Mouse (Mus musculus) kidney, embryonic 16.5 days (tissue): Measurements from ENCODE around the gene Mdc1. TPM values are rescaled to one million over a fixed set of nuclear protein-coding genes. Genes with fewer than 3 reads are reported as not detected.

Experiments used
- ATAC-seq: fragments of 200-750 bp; cut with Nextera tagmentation; 2 replicates; pipeline ENCODE4 v1.8.0; 2017; ENCODE audit warnings: moderate TSS enrichment; ENCODE audit not compliant: low FRiP score, low TSS enrichment
- H3K27ac ChIP-seq: fragments of 300-500 bp; sonication (generic); 2 replicates; pipeline ENCODE4 v1.5.1; 2014; ENCODE audit warnings: low read length
- H3K27me3 ChIP-seq: fragments of 300-500 bp; sonication (generic); 2 replicates; pipeline ENCODE4 v1.6.1; 2014; ENCODE audit warnings: low read length, control low read depth, mixed read lengths; ENCODE audit not compliant: insufficient read depth
- H3K36me3 ChIP-seq: fragments of 300-500 bp; sonication (generic); 2 replicates; pipeline ENCODE4 v1.6.1; 2014; ENCODE audit warnings: low read length, control low read depth, mixed read lengths; ENCODE audit not compliant: insufficient read depth
- H3K4me1 ChIP-seq: fragments of 300-500 bp; sonication (generic); 2 replicates; pipeline ENCODE4 v1.6.1; 2014; ENCODE audit warnings: low read length, control low read depth, mixed read lengths; ENCODE audit not compliant: insufficient read depth
- H3K4me2 ChIP-seq: fragments of 300-500 bp; sonication (generic); replicated peaks from 2 replicates; pipeline ENCODE4 v1.6.1; 2014; ENCODE audit warnings: low read depth, low read length
- H3K4me3 ChIP-seq: fragments of 300-500 bp; sonication (generic); 2 replicates; pipeline ENCODE4 v1.5.1; 2014; ENCODE audit warnings: mild to moderate bottlenecking, low read length
- H3K9ac ChIP-seq: fragments of 300-500 bp; sonication (generic); replicated peaks from 2 replicates; pipeline ENCODE4 v1.6.1; 2014; ENCODE audit warnings: low read length
- H3K9me3 ChIP-seq: fragments of 300-500 bp; sonication (generic); 2 replicates; pipeline ENCODE4 v1.6.1; 2016; ENCODE audit warnings: low read length, control low read depth
- WGBS: fragments of 180-500 bp; shearing (Covaris S2); extraction: QIAGEN DNeasy Blood & Tissue Kit; methylation state at CpG from one replicate; pipeline ENCODE4 v1.1.7; 2014; 5-methylcytosine and 5-hydroxymethylcytosine counted together
- microRNA-seq: library from miRNA; unstranded; fragments of <30 nt; microRNA quantifications from one replicate; pipeline ENCODE4, GENCODE M21; 2016
- polyA plus RNA-seq: library from polyadenylated mRNA; unstranded; fragments of >200 nt; fragmentation: Nextera tagmentation; extraction: Ambion mirVana; gene quantifications from 2 replicates; pipeline ENCODE4 v1.2.1, GENCODE M21; 2015

Mdc1 gene
- polyA plus RNA-seq, 1 experiment from 2014 or later, result 16.7 TPM

DNA sequence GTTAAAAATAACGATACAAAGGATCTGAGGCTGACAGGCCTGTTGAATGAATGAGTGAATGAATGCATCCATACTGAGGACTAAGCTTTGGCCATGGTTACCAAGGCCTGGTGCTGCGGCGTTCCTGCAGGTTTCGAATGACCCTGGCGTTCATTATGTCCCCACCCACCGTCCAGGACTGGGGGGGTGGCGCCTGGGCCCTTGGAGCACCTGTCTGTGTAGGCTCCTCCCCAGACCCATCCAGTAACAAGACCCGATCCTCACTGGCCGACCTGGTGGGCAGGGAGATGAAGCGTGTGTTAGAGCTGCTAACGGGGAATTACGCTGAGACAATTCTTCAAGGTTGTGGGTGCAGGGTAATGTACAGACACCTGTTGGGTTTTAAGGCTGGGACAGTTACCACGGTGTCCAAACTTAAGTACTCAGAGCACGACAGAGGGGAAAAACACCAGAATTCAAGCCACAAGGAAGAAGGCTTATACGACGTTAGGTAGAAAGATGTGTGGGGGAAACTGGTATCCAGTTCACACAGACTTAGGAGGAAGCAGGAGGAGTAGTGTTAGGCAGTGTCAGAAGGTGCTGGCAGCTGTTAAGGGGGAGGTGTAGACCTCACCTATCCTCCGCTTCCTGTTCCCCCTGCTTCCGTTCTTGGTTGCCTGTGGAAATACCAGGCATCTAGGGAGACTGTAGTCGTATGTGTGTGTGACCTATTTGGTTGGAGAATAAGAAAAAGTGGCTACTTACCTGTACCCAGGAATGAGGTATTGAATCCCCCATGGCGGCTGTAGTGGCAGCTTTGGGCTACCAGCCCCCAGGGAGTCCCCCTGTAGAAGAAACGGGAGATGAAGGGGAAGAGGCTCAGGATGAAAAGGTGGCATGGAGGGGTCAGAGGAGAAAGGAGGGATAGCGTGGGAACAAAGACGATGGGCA is 56.6 kb downstream of the Mdc1 start:
- H3K9me3 ChIP-seq, result no peaks in the 10 kb centered on the region
- peak; percentile 43 for ATAC-seq
- WGBS, result 41% methylated on average over 23 of the region's 23 CpGs
- peak overlapping the region; percentile 44 for H3K27ac ChIP-seq
- peak overlapping the region; percentile 46 for H3K4me2 ChIP-seq
- H3K9ac ChIP-seq, result peak overlapping the region; percentile 58
- H3K4me1 ChIP-seq, result peaks cover 21% of the 10 kb centered on the region
- no peaks in the 10 kb centered on the region for H3K27me3 ChIP-seq
- peak overlapping the region; percentile 65 for H3K4me3 ChIP-seq
- peaks cover 28% of the 10 kb centered on the region for H3K36me3 ChIP-seq

- peaks cover 16% of the 10 kb centered on the region for H3K4me1 ChIP-seq
- no peak overlapping the region for H3K4me2 ChIP-seq
- no peak overlapping the region for H3K27ac ChIP-seq
- no peak overlapping the region for H3K9ac ChIP-seq
- 89% methylated on average over 3 of the region's 3 CpGs for WGBS
- peaks cover 29% of the 10 kb centered on the region for H3K36me3 ChIP-seq
- H3K4me3 ChIP-seq, result no peak overlapping the region
- H3K27me3 ChIP-seq, result no peaks in the 10 kb centered on the region
- no peaks in the 10 kb centered on the region for H3K9me3 ChIP-seq
- ATAC-seq, result no peak
Observed at GRCm38 (mm10) chr17:35900636-35901035, 59.3 kb downstream of the Mdc1 start.

DNA sequence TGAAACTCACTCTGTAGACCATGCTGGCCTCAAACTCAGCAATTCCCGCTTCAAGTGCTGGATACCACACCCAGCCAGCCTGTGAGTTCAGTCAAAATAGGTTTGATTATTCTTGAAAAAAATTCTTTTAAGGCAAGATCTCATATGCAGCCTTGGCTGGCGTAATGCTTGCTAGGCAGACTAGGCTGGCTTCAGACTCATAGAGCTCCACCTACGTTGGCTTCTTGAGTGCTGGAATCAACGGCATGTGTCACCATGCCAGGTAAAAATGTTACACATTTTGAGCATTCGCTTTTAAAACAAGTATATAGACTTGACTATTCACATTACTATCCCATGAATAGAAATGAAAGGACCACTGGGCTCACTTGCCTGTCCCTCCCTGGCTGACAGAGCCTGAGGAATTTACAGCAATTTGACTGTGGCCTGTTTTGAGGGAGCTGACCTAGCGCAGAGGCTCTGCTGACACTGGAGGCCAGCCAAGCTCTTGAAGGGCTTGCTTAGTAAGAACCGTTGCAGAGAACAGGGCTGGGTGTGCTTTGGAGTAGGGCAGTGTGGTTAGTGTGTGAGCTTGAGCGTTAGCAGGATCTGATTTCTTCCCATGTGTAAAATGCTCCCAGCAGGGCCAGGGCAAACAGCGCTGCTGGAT is 62.2 kb downstream of the Mdc1 start:
- Histone ChIP-seq H3K4me1 (peaks cover under 1% of the 10 kb centered on the region; the same call in 1 of the 2 replicates), H3K27ac (no peak overlapping the region), H3K9ac (peak overlapping the region; percentile 27), H3K27me3 (no peaks in the 10 kb centered on the region), H3K4me3 (no peak overlapping the region), H3K36me3 (peaks cover 39% of the 10 kb centered on the region), H3K9me3 (no peaks in the 10 kb centered on the region), H3K4me2 (no peak overlapping the region)
- 82% methylated on average over 9 of the region's 9 CpGs for WGBS
- ATAC-seq, result no peak

GRCm38 (mm10) chr17:35903992-35904355 is 62.7 kb downstream of the Mdc1 start:
- Histone ChIP-seq H3K9me3 (no peaks in the 10 kb centered on the region), H3K4me2 (no peak overlapping the region), H3K27me3 (no peaks in the 10 kb centered on the region), H3K4me1 (peaks cover 6% of the 10 kb centered on the region), H3K27ac (no peak overlapping the region), H3K9ac (peak overlapping the region; percentile 27; the same call in 1 of the 2 replicates), H3K4me3 (no peak overlapping the region), H3K36me3 (peaks cover 39% of the 10 kb centered on the region)
- no peak for ATAC-seq
- WGBS, result 65% methylated on average over 4 of the region's 4 CpGs

DNA sequence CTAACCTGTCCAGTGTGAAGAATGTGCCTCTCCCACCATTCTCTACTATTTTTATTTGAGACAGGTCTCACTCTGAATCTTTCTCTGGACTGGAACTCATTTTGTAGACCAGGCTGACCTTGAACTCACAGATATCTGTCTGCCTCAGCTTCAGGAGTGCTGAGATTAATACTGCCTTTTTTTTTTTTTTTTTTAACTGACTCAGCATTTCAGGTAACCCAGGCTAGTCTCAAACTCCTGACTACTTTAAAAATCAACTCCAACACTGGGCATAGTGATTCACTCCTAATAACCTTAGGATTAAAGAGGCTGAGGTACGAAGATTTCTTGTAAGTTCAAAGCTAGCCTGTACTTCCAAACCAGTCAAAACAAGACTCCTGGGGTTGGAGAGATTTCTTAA is 64.3 kb downstream of the Mdc1 start:
- Histone ChIP-seq H3K27me3 (no peaks in the 10 kb centered on the region), H3K4me3 (no peak overlapping the region), H3K36me3 (peaks cover 32% of the 10 kb centered on the region), H3K27ac (no peak overlapping the region), H3K4me2 (no peak overlapping the region), H3K4me1 (peaks cover 13% of the 10 kb centered on the region), H3K9ac (no peak overlapping the region), H3K9me3 (no peaks in the 10 kb centered on the region)
- WGBS, result 100% methylated on average over 1 of the region's 1 CpGs
- ATAC-seq, result no peak

DNA sequence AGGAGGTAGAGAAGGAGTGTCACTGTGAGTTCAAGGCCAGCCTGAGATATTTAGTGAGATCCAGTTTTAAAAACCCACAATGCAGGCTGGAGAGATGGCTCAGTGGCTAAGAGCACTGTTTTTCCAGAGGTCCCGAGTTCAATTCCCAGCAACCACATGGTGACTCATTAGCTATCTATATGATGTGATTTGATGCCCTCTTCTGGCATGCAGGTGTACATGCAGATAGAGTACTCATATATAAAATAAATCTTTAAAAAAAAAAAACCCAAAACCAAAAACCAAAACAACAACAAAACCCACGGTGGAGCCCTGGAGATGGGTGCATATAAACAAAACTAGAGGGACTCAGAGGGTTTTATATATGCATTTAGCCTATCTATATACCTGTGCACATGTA is 66.3 kb downstream of the Mdc1 start:
- H3K4me3 ChIP-seq, result no peak overlapping the region
- peaks cover 13% of the 10 kb centered on the region for H3K4me1 ChIP-seq
- WGBS, result 74% methylated on average over 2 of the region's 2 CpGs
- no peak for ATAC-seq
- no peak overlapping the region for H3K4me2 ChIP-seq
- H3K36me3 ChIP-seq, result peaks cover 31% of the 10 kb centered on the region
- no peak overlapping the region for H3K9ac ChIP-seq
- H3K27me3 ChIP-seq, result no peaks in the 10 kb centered on the region
- H3K27ac ChIP-seq, result no peak overlapping the region
- no peaks in the 10 kb centered on the region for H3K9me3 ChIP-seq

Small RNA genes within 50 kb of the gene (microRNA-seq; reads per million reads assigned to microRNA genes)
- gene Gm28033, result not detected

Other genes with a start within 250 kb of the Mdc1 start
- 1.8 and 7.3 TPM in 2 replicates for gene Sfta2, start 240.0 kb upstream of the Mdc1 start, polyA plus RNA-seq
- gene Gm9573, start 214.9 kb upstream of the Mdc1 start, polyA plus RNA-seq, result not detected in 2 replicates
- gene Mucl3, start 197.8 kb upstream of the Mdc1 start, polyA plus RNA-seq, result 0.17 and 0.23 TPM in 2 replicates
- 19.8 and 21.0 TPM in 2 replicates for gene Vars2, start 173.9 kb upstream of the Mdc1 start, polyA plus RNA-seq
- gene Gtf2h4, start 167.8 kb upstream of the Mdc1 start, polyA plus RNA-seq, result 51.9 and 55.6 TPM in 2 replicates
- gene Ddr1, start 136.9 kb upstream of the Mdc1 start, polyA plus RNA-seq, result 107 and 108 TPM in 2 replicates
- 33.5 and 40.4 TPM in 2 replicates for gene Ier3, start 19.8 kb upstream of the Mdc1 start, polyA plus RNA-seq
- 52.7 and 56.9 TPM in 2 replicates for gene Flot1, start 18.3 kb upstream of the Mdc1 start, polyA plus RNA-seq
- 905 and 985 TPM in 2 replicates for gene Tubb5, start 3.2 kb upstream of the Mdc1 start, polyA plus RNA-seq
- 63.3 and 67.0 TPM in 2 replicates for gene Nrm, start 19.8 kb downstream of the Mdc1 start, polyA plus RNA-seq
- 22.2 and 25.2 TPM in 2 replicates for gene Ppp1r18, start 24.1 kb downstream of the Mdc1 start, polyA plus RNA-seq
- 45.1 and 48.2 TPM in 2 replicates for gene Dhx16, start 38.3 kb downstream of the Mdc1 start, polyA plus RNA-seq
- gene 2310061I04Rik, start 55.9 kb downstream of the Mdc1 start, polyA plus RNA-seq, result 33.3 and 36.5 TPM in 2 replicates
- 82.2 and 102 TPM in 2 replicates for gene Atat1, start 68.6 kb downstream of the Mdc1 start, polyA plus RNA-seq
- gene Mrps18b, start 74.9 kb downstream of the Mdc1 start, polyA plus RNA-seq, result 88.0 and 89.7 TPM in 2 replicates
- 47.2 and 54.8 TPM in 2 replicates for gene Ppp1r10, start 74.9 kb downstream of the Mdc1 start, polyA plus RNA-seq
- 80.7 and 95.8 TPM in 2 replicates for gene Abcf1, start 128.2 kb downstream of the Mdc1 start, polyA plus RNA-seq
- 55.7 and 57.8 TPM in 2 replicates for gene Gnl1, start 138.3 kb downstream of the Mdc1 start, polyA plus RNA-seq
- gene Prr3, start 138.7 kb downstream of the Mdc1 start, polyA plus RNA-seq, result 46.6 and 47.9 TPM in 2 replicates
- gene H2-T24, start 179.0 kb downstream of the Mdc1 start, polyA plus RNA-seq, result 2.2 and 3.1 TPM in 2 replicates
- gene H2-T23, start 191.3 kb downstream of the Mdc1 start, polyA plus RNA-seq, result 4.5 and 5.9 TPM in 2 replicates
- gene H2-T22, start 201.2 kb downstream of the Mdc1 start, polyA plus RNA-seq, result 13.9 and 16.0 TPM in 2 replicates
- gene Gm6034, start 201.4 kb downstream of the Mdc1 start, polyA plus RNA-seq, result 0.10 TPM in 1 of 2 replicates, not detected in the other
- gene Gm11127, start 216.9 kb downstream of the Mdc1 start, polyA plus RNA-seq, result not detected in 2 replicates